Mouse (Mus musculus) forebrain, embryonic 15.5 days (tissue): ENCODE data around the gene Vmn1r229. TPM values are rescaled to one million over a fixed set of nuclear protein-coding genes. Genes with fewer than 3 reads are reported as not detected.

Source experiments
- ATAC-seq: fragments of 200-750 bp; cut with Nextera tagmentation; replicated peaks from 2 replicates; pipeline ENCODE4 v1.8.0; 2017; ENCODE audit warnings: mild to moderate bottlenecking, moderate TSS enrichment, moderate library complexity
- H3K27ac ChIP-seq: fragments of 300-500 bp; sonication (generic); replicated peaks from 2 replicates; pipeline ENCODE4 v1.5.1; 2015; ENCODE audit warnings: mild to moderate bottlenecking, inconsistent platforms
- H3K27me3 ChIP-seq: fragments of 300-500 bp; sonication (generic); 2 replicates; pipeline ENCODE4 v1.6.1; 2015; ENCODE audit warnings: inconsistent platforms
- H3K36me3 ChIP-seq: fragments of 300-500 bp; sonication (generic); 2 replicates; pipeline ENCODE4 v1.6.1; 2015; ENCODE audit warnings: mild to moderate bottlenecking, inconsistent platforms
- H3K4me1 ChIP-seq: fragments of 300-500 bp; sonication (generic); 2 replicates; pipeline ENCODE4 v1.6.1; 2015; ENCODE audit warnings: inconsistent platforms
- H3K4me2 ChIP-seq: fragments of 300-500 bp; sonication (generic); replicated peaks from 2 replicates; pipeline ENCODE4 v1.6.1; 2015; ENCODE audit warnings: mild to moderate bottlenecking, inconsistent platforms
- H3K4me3 ChIP-seq: fragments of 300-500 bp; sonication (generic); 2 replicates; pipeline ENCODE4 v1.5.1; 2015; ENCODE audit warnings: mild to moderate bottlenecking, inconsistent platforms
- H3K9ac ChIP-seq: fragments of 300-500 bp; sonication (generic); replicated peaks from 2 replicates; pipeline ENCODE4 v1.6.1; 2015; ENCODE audit warnings: mild to moderate bottlenecking, inconsistent platforms
- H3K9me3 ChIP-seq: fragments of 300-500 bp; sonication (generic); 2 replicates; pipeline ENCODE4 v1.6.1; 2016; ENCODE audit warnings: inconsistent platforms
- WGBS: fragments of 180-500 bp; shearing (Covaris S2); methylation state at CpG from one replicate; pipeline ENCODE4 v1.1.7; 2015; ENCODE audit warnings: mixed read lengths; 5-methylcytosine and 5-hydroxymethylcytosine counted together
- polyA plus RNA-seq: library from polyadenylated mRNA; unstranded; fragments of >200 nt; fragmentation: Nextera tagmentation; extraction: Ambion mirVana; gene quantifications from 2 replicates; pipeline ENCODE4 v1.2.1, GENCODE M21; 2015

The Vmn1r229 gene
- not detected in 2 replicates for polyA plus RNA-seq

DNA sequence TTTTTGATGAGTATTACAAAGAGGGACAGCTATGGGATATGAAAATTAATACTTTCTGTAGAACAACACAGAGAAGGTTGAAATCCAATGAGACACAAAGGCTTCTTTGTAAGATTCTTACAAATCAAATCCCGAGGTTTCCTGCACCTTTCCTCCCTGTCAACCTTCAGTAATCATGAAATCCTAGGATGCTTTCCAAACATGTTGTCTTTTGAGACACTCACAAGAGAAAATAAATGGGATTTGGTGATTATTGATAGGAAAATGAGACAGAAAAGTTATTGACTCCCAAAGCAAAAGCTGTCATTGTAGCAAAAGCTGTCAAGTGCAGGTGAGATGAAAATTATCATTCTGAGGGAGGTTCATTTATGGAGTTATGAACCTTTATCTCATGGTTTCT is at the start of gene Vmn1r229:
Vmn1r229 (plus strand) TSS at position 301 of the 400 bp plus-strand sequence.
- Histone ChIP-seq H3K4me2 (no peak within 1 kb of the TSS), H3K4me1 (no peaks in the 10 kb centered on the region), H3K27me3 (no peaks in the 10 kb centered on the region), H3K27ac (no peak within 1 kb of the TSS), H3K4me3 (no peak within 1 kb of the TSS), H3K9me3 (0 out of 2 replicates have a peak, but pooled peaks cover 4% of the 10 kb centered on the region), H3K9ac (no peak within 1 kb of the TSS), H3K36me3 (no peaks in the 10 kb centered on the region)
- WGBS = 48% methylated on average over 1 of the region's 1 CpGs
- no peak for ATAC-seq

DNA sequence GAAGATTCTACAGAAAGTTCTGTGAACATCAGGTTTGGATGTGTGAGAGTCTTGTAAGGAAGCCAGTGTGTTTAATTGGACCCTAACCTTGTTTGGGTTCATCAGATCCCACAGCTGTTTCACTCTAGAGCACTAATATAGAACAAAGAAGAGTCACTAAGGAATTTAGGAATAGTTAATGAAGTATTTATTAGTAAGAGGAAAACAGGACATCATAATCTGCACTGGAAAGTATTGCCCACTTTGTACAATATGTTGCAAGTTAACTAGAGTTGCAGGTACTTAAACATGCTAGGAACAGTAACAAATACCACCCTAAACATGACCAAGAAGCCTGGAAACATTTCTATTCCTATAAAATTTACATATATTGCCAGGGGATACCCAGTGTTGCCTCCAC is 25.3 kb upstream of the Vmn1r229 start, which contains the start of gene Vmn1r228:
Vmn1r228 (minus strand) TSS at position 101 of the 400 bp plus-strand sequence.
- no peak within 1 kb of the TSS for H3K27ac ChIP-seq
- H3K27me3 ChIP-seq = no peaks in the 10 kb centered on the region
- H3K4me1 ChIP-seq = no peaks in the 10 kb centered on the region
- no peaks in the 10 kb centered on the region for H3K36me3 ChIP-seq
- no peak within 1 kb of the TSS for H3K4me2 ChIP-seq
- no peaks in the 10 kb centered on the region for H3K9me3 ChIP-seq
- no peak for ATAC-seq
- H3K9ac ChIP-seq = no peak within 1 kb of the TSS
- no peak within 1 kb of the TSS for H3K4me3 ChIP-seq

DNA sequence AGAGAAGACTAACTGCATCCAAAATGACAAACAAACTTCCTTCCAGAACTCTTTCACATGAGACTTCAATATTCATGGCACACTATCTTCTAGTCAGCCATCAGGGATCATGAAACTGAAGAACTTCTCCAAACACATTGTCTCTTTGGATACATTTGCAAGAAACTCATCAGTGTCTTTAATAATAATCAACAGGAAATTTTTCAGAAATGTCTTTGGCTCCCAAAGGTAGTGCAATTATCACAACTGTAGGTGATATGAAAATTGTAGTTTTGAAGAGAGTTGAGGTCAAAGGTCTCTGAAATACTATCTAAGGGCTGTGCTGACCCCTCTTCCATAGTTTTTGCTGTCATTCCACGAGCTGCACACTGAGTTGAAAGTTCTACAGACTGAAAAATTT is 28.8 kb downstream of the Vmn1r229 start, which contains the start of gene Vmn1r230:
Vmn1r230 (plus strand) TSS at position 301 of the 400 bp plus-strand sequence.
- no peak for ATAC-seq
- Histone ChIP-seq H3K27me3 (no peaks in the 10 kb centered on the region), H3K36me3 (no peaks in the 10 kb centered on the region), H3K4me2 (no peak within 1 kb of the TSS), H3K9me3 (peaks cover 8% of the 10 kb centered on the region; the same call in 1 of the 2 replicates), H3K4me1 (no peaks in the 10 kb centered on the region), H3K27ac (no peak within 1 kb of the TSS), H3K9ac (no peak within 1 kb of the TSS), H3K4me3 (no peak within 1 kb of the TSS)
- 6% methylated on average over 1 of the region's 1 CpGs for WGBS

Other genes starting within 250 kb of the Vmn1r229 start
- not detected in 2 replicates for gene Vmn2r109, start 246.8 kb upstream of the Vmn1r229 start, polyA plus RNA-seq
- gene Vmn2r110, start 215.1 kb upstream of the Vmn1r229 start, polyA plus RNA-seq = 0.04 TPM in 1 of 2 replicates, not detected in the other
- not detected in 2 replicates for gene Fpr-rs3, start 186.7 kb upstream of the Vmn1r229 start, polyA plus RNA-seq
- gene Vmn1r226, start 128.7 kb upstream of the Vmn1r229 start, polyA plus RNA-seq = not detected in 2 replicates
- not detected in 2 replicates for gene Vmn1r227, start 81.7 kb upstream of the Vmn1r229 start, polyA plus RNA-seq
- not detected in 2 replicates for gene Vmn1r228, start 25.4 kb upstream of the Vmn1r229 start, polyA plus RNA-seq
- gene Vmn1r230, start 28.9 kb downstream of the Vmn1r229 start, polyA plus RNA-seq = not detected in 2 replicates
- not detected in 2 replicates for gene Vmn1r231, start 93.5 kb downstream of the Vmn1r229 start, polyA plus RNA-seq
- gene Vmn1r232, start 108.2 kb downstream of the Vmn1r229 start, polyA plus RNA-seq = not detected in 2 replicates
- 617 and 640 TPM in 2 replicates for gene Ppp2r1a, start 133.8 kb downstream of the Vmn1r229 start, polyA plus RNA-seq
- not detected in 2 replicates for gene Vmn1r233, start 184.9 kb downstream of the Vmn1r229 start, polyA plus RNA-seq
- 19.8 and 19.9 TPM in 2 replicates for gene Zfp160, start 197.3 kb downstream of the Vmn1r229 start, polyA plus RNA-seq